Mouse (Mus musculus) liver (tissue): Measurements from ENCODE around the gene 2310061I04Rik.

ENCODE experiments used
- DNase-seq: peaks from one replicate; pipeline ENCODE4 v3.0.0-alpha.2; 2020; ENCODE audit warnings: mixed read lengths

Gene 2310061I04Rik

GRCm38 (mm10) chr17:35869346-35870067 is 27.7 kb downstream of the 2310061I04Rik start:
- DNase-seq, result peak; percentile 57

GRCm38 (mm10) chr17:35868961-35869345 is 28.3 kb downstream of the 2310061I04Rik start:
- DNase-seq, result no peak

- DNase-seq, result peak; percentile 26
These were observed 28.9 kb downstream of the 2310061I04Rik start for GRCm38 (mm10) chr17:35868165-35868820.

GRCm38 (mm10) chr17:35866911-35867890 is 30.0 kb downstream of the 2310061I04Rik start:
- peak; percentile 40 for DNase-seq

GRCm38 (mm10) chr17:35866281-35866831 is 30.9 kb downstream of the 2310061I04Rik start:
- DNase-seq, result peak; percentile 61

GRCm38 (mm10) chr17:35865481-35866280 is 31.6 kb downstream of the 2310061I04Rik start, which contains the start of gene Ppp1r18:
Ppp1r18 (plus strand) TSS chr17:35865593.
- DNase-seq, result peak; percentile 67

- DNase-seq, result no peak
These were observed 32.3 kb downstream of the 2310061I04Rik start for GRCm38 (mm10) chr17:35864832-35865353.

- peak; percentile 89 for DNase-seq
These were observed 35.9 kb downstream of the 2310061I04Rik start, which contains the start of gene Nrm for GRCm38 (mm10) chr17:35861198-35861857. Nrm (plus strand) TSS chr17:35861318.

GRCm38 (mm10) chr17:35860831-35861197 is 36.4 kb downstream of the 2310061I04Rik start:
- no peak for DNase-seq

GRCm38 (mm10) chr17:35859835-35860234 is 37.4 kb downstream of the 2310061I04Rik start:
- DNase-seq, result no peak

- no peak for DNase-seq
These were observed 37.9 kb downstream of the 2310061I04Rik start for GRCm38 (mm10) chr17:35859371-35859770.

GRCm38 (mm10) chr17:35850974-35851373 is 46.3 kb downstream of the 2310061I04Rik start:
- DNase-seq, result peak; percentile 54

- DNase-seq, result no peak
These were observed 49.1 kb downstream of the 2310061I04Rik start for GRCm38 (mm10) chr17:35848112-35848511.

- no peak for DNase-seq
These were observed 53.7 kb downstream of the 2310061I04Rik start for GRCm38 (mm10) chr17:35843514-35843913.
